Mouse (Mus musculus): Measurements from ENCODE around the gene Hist1h2bh.
"Not testable (repeated sequence)": the region's sequence is repeated elsewhere in the genome, so short reads cannot be mapped to it uniquely, and the experiment has no call there.

Gene Hist1h2bh

GRCm38 (mm10) chr13:23573898-23574524 lies 30.8 kb upstream of the Hist1h2bh start, which contains the start of the genes Hist1h2bf and Hist1h2ad:
Gene Hist1h2bf (minus strand): TSS chr13:23574196.
Gene Hist1h2ad (plus strand): TSS chr13:23574381.
- DNase-seq (ENCODE audit: low spot score in 2 of 2): peak; percentile 91 to 92

DNA sequence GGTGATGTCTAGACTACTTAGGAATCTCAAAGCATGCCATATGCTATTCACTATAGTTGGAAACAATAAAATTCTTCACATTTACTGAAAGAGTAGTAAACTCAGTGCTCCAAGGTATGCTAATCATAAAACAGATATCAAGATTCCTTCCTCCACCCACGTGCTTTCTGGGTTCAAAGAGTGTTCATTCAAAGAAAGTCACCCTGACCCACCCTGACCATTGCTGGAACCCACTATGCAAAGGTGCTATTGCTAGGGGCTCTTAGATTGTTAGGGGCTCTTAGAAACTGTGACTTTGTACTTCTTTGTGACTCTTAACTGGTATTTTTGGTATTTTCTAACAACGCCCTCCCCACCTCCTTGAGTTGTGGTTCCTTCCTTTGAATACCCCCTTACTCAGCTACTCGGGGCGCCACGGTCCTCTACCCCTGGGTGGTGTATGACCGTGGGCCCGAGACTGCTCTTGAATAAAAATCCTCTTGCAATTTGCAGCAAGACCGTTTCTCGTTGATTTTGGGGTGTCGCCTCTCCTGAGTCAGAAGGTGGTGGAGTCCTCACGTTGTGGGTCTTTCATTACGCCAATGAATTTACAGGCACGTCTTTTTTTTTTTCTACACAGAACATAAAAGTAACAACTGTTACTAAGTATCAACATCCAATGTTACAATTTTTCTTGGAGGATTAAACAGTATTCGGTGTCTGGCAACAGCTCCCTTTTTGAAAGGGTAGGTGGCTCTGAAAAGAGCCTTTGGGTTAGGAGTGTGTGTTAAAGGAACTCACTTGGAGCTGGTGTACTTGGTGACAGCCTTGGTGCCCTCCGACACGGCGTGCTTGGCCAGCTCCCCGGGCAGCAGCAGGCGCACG lies 30.1 kb upstream of the Hist1h2bh start:
- not testable (repeated sequence) for DNase-seq (ENCODE audit: low spot score in 2 of 2)

- DNase-seq (ENCODE audit: low spot score in 2 of 2): no peak
These were observed 29.2 kb upstream of the Hist1h2bh start for GRCm38 (mm10) chr13:23572218-23573033.

DNA sequence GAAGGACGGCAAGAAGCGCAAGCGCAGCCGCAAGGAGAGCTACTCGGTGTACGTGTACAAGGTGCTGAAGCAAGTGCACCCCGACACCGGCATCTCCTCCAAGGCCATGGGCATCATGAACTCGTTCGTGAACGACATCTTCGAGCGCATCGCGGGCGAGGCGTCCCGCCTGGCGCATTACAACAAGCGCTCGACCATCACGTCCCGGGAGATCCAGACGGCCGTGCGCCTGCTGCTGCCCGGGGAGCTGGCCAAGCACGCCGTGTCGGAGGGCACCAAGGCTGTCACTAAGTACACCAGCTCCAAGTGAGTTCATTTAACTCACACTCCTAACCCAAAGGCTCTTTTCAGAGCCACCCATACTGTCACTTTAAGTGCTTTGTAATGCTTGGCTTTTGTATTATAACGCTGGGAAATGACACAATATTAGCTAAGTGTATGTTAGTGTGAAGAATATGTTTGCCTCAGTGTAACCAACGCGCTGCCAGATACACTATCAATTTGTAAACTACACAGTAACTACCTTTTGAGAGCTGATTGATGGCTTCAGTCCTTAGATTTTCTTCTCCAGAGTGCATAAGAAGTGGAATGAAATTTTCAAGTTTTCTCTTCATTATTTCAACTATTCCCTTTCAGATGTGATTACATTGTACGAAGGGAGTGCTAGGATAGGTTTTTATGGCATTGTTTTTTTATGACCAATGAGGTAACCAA lies 28.5 kb upstream of the Hist1h2bh start:
- not testable (repeated sequence) for DNase-seq (ENCODE audit: low spot score in 2 of 2)

DNA sequence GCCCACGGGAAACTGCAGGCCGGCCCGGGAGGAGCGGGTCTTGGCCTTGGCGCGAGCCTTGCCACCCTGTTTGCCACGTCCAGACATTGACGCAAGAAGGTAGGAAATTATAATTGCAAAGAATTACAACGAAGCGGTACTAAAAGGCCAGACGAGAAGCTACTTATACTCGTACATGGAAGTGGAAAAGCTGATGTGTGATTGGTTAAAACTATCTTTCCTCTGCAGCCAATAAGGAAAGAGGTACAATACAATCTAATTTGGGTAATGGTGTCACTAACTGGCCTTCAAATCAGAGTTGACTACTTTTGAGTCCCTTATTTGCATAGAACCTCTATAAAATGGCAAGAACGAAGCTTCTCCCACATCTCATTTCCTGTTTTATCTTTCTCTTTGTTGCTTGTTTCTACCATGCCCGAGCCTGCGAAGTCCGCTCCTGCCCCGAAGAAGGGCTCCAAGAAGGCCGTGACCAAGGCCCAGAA lies 27.9 kb upstream of the Hist1h2bh start, which contains the start of the genes Hist1h2ae and Hist1h2bg:
Gene Hist1h2ae (minus strand): TSS at position 199 of the 482 bp plus-strand sequence.
Gene Hist1h2bg (plus strand): TSS at position 375 of the 482 bp plus-strand sequence.
- DNase-seq (ENCODE audit: low spot score in 2 of 2): peak; percentile 71 to 75

GRCm38 (mm10) chr13:23570261-23571021 lies 27.2 kb upstream of the Hist1h2bh start:
- DNase-seq (ENCODE audit: low spot score in 2 of 2): not testable (repeated sequence)

- DNase-seq (ENCODE audit: low spot score in 2 of 2): no peak
These were observed 21.3 kb upstream of the Hist1h2bh start for GRCm38 (mm10) chr13:23564482-23564881.

DNA sequence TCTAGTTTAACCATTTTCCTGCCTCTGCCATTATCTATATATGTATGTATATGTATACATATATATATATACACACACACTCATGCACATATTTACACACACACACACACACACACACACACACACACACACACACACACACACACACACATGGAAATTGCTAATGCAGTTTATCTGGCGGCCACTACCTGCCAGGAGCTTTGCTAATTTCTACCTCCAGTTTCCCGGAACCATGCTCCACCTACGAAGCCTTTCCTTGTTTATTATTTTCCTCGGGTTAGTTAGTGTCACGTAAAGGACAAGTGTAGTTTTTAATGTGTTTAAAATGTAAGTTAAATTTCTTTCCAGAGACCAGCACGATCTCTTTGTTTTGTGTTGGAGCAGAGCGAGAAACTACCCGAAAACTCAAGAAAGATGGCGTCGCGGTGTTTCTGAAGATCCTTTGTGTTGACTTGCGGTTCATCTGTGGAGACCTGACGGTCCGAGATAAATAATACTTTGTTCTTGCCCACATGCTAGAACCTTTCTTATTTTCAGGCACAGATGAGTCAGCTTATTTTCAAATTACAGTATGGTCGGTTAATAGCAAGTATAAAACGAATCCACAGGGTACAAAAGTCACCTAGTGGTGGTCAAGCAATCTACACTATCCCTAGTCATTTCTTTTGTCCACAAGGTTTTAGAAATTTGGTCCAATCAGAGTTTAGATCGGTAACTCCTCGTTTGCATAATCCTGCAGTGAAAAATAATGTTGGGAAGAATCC lies 19.7 kb upstream of the Hist1h2bh start:
- DNase-seq (ENCODE audit: low spot score in 2 of 2): peak; percentile 56 to 57

GRCm38 (mm10) chr13:23561883-23562659 lies 18.9 kb upstream of the Hist1h2bh start, which contains the start of gene Hist1h3e:
Gene Hist1h3e (minus strand): TSS chr13:23562369.
- DNase-seq (ENCODE audit: low spot score in 2 of 2): peak; percentile 93 to 95

DNA sequence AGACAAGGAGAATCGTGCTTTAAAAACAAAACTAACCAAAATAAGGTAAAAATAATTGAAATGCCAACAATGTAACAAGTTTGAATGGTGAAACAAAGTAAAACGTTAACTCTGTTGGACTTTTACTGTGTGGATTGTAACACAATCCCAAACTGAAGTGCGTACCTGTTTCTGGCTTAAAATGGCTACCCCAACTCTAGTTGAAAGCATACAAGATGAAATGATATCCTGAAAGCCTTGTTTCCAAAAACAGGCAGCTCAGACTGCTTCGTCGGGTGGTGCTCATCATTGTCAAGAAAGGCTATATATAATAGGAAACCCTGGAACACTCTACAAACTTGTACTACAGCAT lies 18.3 kb upstream of the Hist1h2bh start:
- DNase-seq (ENCODE audit: low spot score in 2 of 2): not testable (repeated sequence)

GRCm38 (mm10) chr13:23560699-23561098 lies 17.5 kb upstream of the Hist1h2bh start:
- DNase-seq (ENCODE audit: low spot score in 2 of 2): not testable (repeated sequence)

GRCm38 (mm10) chr13:23556906-23557305 lies 13.7 kb upstream of the Hist1h2bh start:
- no peak for DNase-seq (ENCODE audit: low spot score in 2 of 2)

DNA sequence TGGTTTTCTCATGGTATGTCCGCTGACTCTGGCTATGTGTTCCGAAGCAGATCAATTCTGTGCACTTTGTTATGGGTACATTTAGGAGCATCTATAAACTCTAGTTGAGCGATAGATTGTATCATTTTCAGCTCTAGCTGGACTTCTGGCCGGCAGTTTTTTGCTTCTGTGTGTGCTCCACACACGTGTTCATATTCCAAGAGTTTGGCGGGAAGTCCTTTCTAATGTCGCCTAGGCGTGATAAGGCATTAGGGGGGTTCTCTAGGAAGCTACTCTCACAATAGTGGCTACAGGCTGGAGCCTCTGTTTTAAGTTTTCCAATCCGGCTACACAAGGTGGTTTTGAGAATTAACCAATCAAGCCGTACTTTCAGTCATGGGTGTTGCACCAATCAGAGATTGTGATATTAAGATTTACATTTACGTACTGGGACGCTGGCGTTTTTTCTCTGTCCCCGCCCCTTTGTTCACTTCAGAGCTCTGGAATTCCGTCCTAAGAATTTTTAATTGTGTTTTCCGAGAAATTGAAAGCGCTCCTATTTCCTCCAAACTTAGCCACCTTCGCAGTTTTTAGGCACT lies 12.7 kb upstream of the Hist1h2bh start:
- DNase-seq (ENCODE audit: low spot score in 2 of 2): peak; percentile 52 to 61

- peak; percentile 54 to 67 for DNase-seq (ENCODE audit: low spot score in 2 of 2)
These were observed 12.0 kb upstream of the Hist1h2bh start for GRCm38 (mm10) chr13:23554925-23555838.

DNA sequence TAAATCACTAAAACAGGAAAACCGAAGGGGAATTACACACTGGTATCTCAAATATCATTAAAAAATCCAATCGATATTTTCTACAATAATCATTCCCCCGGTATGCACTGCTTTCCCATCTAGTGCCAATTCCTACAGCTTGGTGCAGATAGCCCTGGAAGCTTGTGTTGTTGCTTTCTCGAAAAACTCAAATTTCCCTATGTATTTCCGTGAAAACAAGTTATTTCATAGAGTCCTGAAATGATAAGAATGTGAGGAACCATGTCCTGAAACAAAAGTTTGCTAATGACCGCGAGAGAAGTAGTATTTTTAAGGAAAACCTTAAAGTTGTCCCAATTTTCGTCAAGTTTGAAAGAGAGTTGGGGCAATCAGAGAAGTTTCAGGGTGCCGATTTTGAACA lies 11.2 kb upstream of the Hist1h2bh start:
- DNase-seq (ENCODE audit: low spot score in 2 of 2): no peak

DNA sequence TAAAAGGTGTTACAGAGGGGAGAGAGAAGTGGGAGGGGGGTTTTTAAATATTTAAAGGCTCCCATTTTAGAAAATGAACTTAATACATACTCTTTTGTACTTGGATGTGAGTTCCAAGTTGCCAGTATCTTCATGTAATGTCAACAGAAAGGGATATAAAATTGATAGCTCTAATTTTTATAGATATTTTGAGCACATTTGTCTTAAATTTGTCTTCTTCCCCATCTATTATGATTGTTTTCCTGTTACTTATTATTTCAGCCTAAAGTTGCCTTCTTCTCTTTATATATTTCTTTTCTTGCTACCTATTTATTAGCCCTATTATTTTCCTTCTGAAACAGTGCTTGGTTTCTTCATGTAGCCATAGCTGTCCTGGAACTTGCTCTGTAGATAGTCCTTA lies 9.8 kb upstream of the Hist1h2bh start, which contains the start of gene Hist1h1d:
Gene Hist1h1d (plus strand): TSS at position 301 of the 400 bp plus-strand sequence.
- DNase-seq (ENCODE audit: low spot score in 2 of 2): no peak

All from natural killer cell, adult 2 months (primary cell).